Comparison of ENCODE assay signal across 9 mouse cellular contexts in the genomic region with DNA sequence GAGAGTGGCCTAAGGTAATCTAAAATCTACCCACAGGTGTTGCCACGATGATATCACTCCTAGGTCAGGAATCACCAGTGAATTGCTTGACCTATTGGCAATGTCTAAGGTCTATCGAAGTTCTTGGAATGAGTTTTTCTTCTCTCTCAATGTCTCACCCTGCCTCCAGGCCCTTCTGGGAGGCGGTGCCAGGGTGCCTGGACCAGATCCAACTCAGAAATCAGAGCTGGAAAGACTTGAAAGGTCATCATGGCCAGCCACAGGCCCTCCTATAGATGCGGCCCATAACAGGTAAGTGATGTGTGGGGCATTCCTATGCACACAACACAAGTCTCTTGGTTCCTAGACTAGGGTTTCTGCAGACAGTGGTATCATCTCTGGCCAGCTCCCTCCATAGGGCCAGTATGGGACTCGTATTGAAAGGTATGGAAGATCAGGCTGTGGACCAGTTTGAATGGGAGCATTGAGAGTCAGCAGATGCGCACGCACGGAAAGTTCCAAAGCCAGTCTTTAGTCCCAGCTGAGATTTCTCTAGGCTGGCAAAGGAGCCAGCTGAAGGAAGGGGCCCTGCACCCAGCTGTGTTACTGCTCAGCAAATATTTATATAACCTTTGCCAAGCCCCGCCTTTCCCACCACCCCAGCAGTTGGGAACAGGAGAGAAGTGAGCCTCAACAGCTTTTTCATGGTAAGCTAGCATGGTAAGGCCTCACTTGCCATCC.
DNase-seq lines count a peak whose midpoint lies in the region; ATAC-seq and TF ChIP-seq lines count a peak whose summit lies in the region.
"Had no signal": no experiment of that assay in that cellular context is flagged by ENCODE, and none has a peak within 500 bp of the region (broad histone marks: within the 10 kb centered on the region; RNA-seq: fewer than 3 reads in every experiment).

No protein-coding gene starts in this region.

- DNase-seq in heart, adult 11 months: peak; percentile 92
- no peak for DNase-seq in heart, adult 8-10 months (ENCODE audit: low spot score)
- peak; percentile 29 for DNase-seq in liver, adult 2 months (ENCODE audit: extremely low read depth, low read depth, low spot score)
- DNase-seq in liver: no peak
- no peak for DNase-seq in limb, embryonic 10.5 days (ENCODE audit: low spot score)
- DNase-seq in layer of hippocampus, adult 9-11 months: no peak
- DNase-seq in MN1 (ENCODE audit: low spot score): no peak

- H3K4me1 ChIP-seq in liver, adult 2 months (ENCODE audit: control insufficient read depth, insufficient read depth, low read length): peaks cover 14% of the 10 kb centered on the region; the same call in 1 of the 2 replicates
- H3K4me1 ChIP-seq in limb, embryonic 10.5 days: peaks cover 78% of the 10 kb centered on the region
- peaks cover 51% of the 10 kb centered on the region for H3K4me1 ChIP-seq in stomach, embryonic 15.5 days

- H3K4me2 ChIP-seq in stomach, embryonic 15.5 days: peak overlapping the region; percentile 4; the same call in 1 of the 2 replicates
- H3K4me2 ChIP-seq: forebrain, embryonic 13.5 days had no signal

- peak; percentile 70 for ATAC-seq in stomach, embryonic 15.5 days (ENCODE audit: insufficient read depth, low FRiP score, low read depth)
- ATAC-seq: forebrain, embryonic 13.5 days had no signal

- no peak overlapping the region for H3K27ac ChIP-seq in liver, adult 2 months (replicated peaks; ENCODE audit: insufficient read depth, low read depth, low read length)
- 0 out of 2 replicates have a peak overlapping the region, but pooled peaks have one; percentile 0 for H3K27ac ChIP-seq in limb, embryonic 10.5 days
- H3K27ac ChIP-seq in stomach, embryonic 15.5 days: peak overlapping the region; percentile 68
- H3K27ac ChIP-seq: forebrain, embryonic 13.5 days had no signal

- TF ChIP-seq CTCF in liver, adult 2 months (IDR thresholded peaks at IDR 0.05; ENCODE audit: low read depth, low read length): no peak

- WGBS in liver, adult 2 months: 37% methylated on average over 9 of the region's 9 CpGs
- WGBS in limb, embryonic 10.5 days: 77% methylated on average over 9 of the region's 9 CpGs
- WGBS in stomach, embryonic 15.5 days: 44% methylated on average over 9 of the region's 9 CpGs

- H3K27me3 ChIP-seq in liver, adult 2 months (ENCODE audit: control insufficient read depth, insufficient read depth, low read length): no peaks in the 10 kb centered on the region
- H3K27me3 ChIP-seq in limb, embryonic 10.5 days (ENCODE audit: low read depth, poor library complexity, severe bottlenecking): 0 out of 2 replicates have a peak, but pooled peaks cover 4% of the 10 kb centered on the region
- no peaks in the 10 kb centered on the region for H3K27me3 ChIP-seq in stomach, embryonic 15.5 days (replicated peaks)
- H3K27me3 ChIP-seq: forebrain, embryonic 13.5 days had no signal

- H3K79me2 ChIP-seq in liver, adult 2 months (ENCODE audit: control insufficient read depth, insufficient read depth, low read length): no peaks in the 10 kb centered on the region

- H3K4me3 ChIP-seq in liver, adult 2 months (ENCODE audit: insufficient read depth, low read depth, low read length): no peak overlapping the region
- no peak overlapping the region for H3K4me3 ChIP-seq in limb, embryonic 10.5 days
- no peak overlapping the region for H3K4me3 ChIP-seq in stomach, embryonic 15.5 days (replicated peaks)
- H3K4me3 ChIP-seq: forebrain, embryonic 13.5 days had no signal

- no peaks in the 10 kb centered on the region for H3K36me3 ChIP-seq in liver, adult 2 months (ENCODE audit: control insufficient read depth, insufficient read depth, low read length)
- no peaks in the 10 kb centered on the region for H3K36me3 ChIP-seq in limb, embryonic 10.5 days
- H3K36me3 ChIP-seq in stomach, embryonic 15.5 days: no peaks in the 10 kb centered on the region

- no peak overlapping the region for H3K9ac ChIP-seq in liver, adult 2 months (ENCODE audit: low read depth, low read length)
- H3K9ac ChIP-seq in stomach, embryonic 15.5 days: no peak overlapping the region
- H3K9ac ChIP-seq: forebrain, embryonic 13.5 days had no signal

- no peak for TF ChIP-seq POLR2A in liver, adult 2 months (IDR thresholded peaks at IDR 0.05; ENCODE audit: extremely low read depth, insufficient read depth, low read length)

- no peaks in the 10 kb centered on the region for H3K9me3 ChIP-seq in limb, embryonic 10.5 days (replicated peaks)
- no peaks in the 10 kb centered on the region for H3K9me3 ChIP-seq in stomach, embryonic 15.5 days
- H3K9me3 ChIP-seq: forebrain, embryonic 13.5 days had no signal

Comparison
In these comparisons a context has a peak if more than half of its experiments do, and no peak if none do; other contexts are left out.
1. DNase-seq: peak in heart, adult 11 months (single experiment) and liver, adult 2 months (single experiment); none in heart, adult 8-10 months (single experiment), liver (single experiment), limb, embryonic 10.5 days (single experiment), layer of hippocampus, adult 9-11 months (single experiment) and MN1 (single experiment).